Mouse (Mus musculus) heart, embryonic 11.5 days (tissue): ENCODE data around the gene Dscam. TPM values are rescaled to one million over a fixed set of nuclear protein-coding genes. Genes with fewer than 3 reads are reported as not detected.

ENCODE experiments used
- ATAC-seq: fragments of 200-750 bp; cut with Nextera tagmentation; replicated peaks from 2 replicates; pipeline ENCODE4 v1.8.0; 2017; ENCODE audit warnings: moderate library complexity; ENCODE audit not compliant: insufficient number of reproducible peaks, low FRiP score, low TSS enrichment
- H3K27ac ChIP-seq: fragments of 300-500 bp; sonication (generic); 2 replicates; pipeline ENCODE4 v1.5.1; 2014; ENCODE audit warnings: mild to moderate bottlenecking, low read depth, low read length
- H3K27me3 ChIP-seq: fragments of 300-500 bp; sonication (generic); 2 replicates; pipeline ENCODE4 v1.6.1; 2014; ENCODE audit warnings: mild to moderate bottlenecking, low read length, mixed read lengths; ENCODE audit not compliant: control insufficient read depth, insufficient read depth
- H3K36me3 ChIP-seq: fragments of 300-500 bp; sonication (generic); 2 replicates; pipeline ENCODE4 v1.6.1; 2014; ENCODE audit warnings: mild to moderate bottlenecking, low read length, moderate library complexity, mixed read lengths; ENCODE audit not compliant: control insufficient read depth, insufficient read depth
- H3K4me1 ChIP-seq: fragments of 300-500 bp; sonication (generic); 2 replicates; pipeline ENCODE4 v1.6.1; 2014; ENCODE audit warnings: low read length; ENCODE audit not compliant: control insufficient read depth, insufficient read depth
- H3K4me2 ChIP-seq: fragments of 300-500 bp; sonication (generic); 2 replicates; pipeline ENCODE4 v1.6.1; 2014; ENCODE audit warnings: mild to moderate bottlenecking, moderate library complexity
- H3K4me3 ChIP-seq: fragments of 300-500 bp; sonication (generic); 2 replicates; pipeline ENCODE4 v1.5.1; 2014; ENCODE audit warnings: low read depth, low read length
- H3K9ac ChIP-seq: fragments of 300-500 bp; sonication (generic); 2 replicates; pipeline ENCODE4 v1.6.1; 2014; ENCODE audit warnings: mild to moderate bottlenecking, low read depth, low read length, moderate library complexity
- H3K9me3 ChIP-seq: fragments of 300-500 bp; sonication (generic); replicated peaks from 2 replicates; pipeline ENCODE4 v1.6.1; 2016; ENCODE audit warnings: low read length; ENCODE audit not compliant: control insufficient read depth
- WGBS: fragments of 180-500 bp; shearing (Covaris S2); extraction: QIAGEN DNeasy Blood & Tissue Kit; methylation state at CpG from one replicate; pipeline ENCODE4 v1.1.7; 2014; ENCODE audit not compliant: insufficient replicate concordance; 5-methylcytosine and 5-hydroxymethylcytosine counted together
- polyA plus RNA-seq: library from polyadenylated mRNA; unstranded; fragments of >200 nt; fragmentation: Nextera tagmentation; extraction: Ambion mirVana; gene quantifications from 2 replicates; pipeline ENCODE4 v1.2.1, GENCODE M21; 2014

The Dscam gene
- polyA plus RNA-seq, 1 experiment from 2014 or later = 0.10 TPM

DNA sequence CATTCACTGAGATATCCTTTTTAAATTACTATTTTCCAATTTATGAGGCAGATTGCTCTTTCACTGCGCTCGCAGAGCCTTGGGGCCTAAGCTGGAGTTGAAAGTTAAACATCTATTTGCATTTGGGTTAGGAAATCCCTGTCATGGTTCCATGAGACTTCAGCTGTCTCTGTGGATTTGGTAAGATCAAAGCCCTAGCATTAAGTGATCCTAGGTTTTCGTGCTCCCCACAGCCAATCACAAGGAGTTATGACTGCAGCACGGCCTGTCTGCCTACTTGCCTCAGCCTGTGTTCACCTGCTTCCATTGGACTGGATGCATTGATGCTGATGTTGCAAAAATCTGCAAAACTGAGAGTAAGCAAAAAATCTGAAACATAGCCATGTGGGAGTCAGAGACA, 198.8 kb downstream of the Dscam start:
- H3K4me3 ChIP-seq = no peak overlapping the region
- H3K9ac ChIP-seq = no peak overlapping the region
- WGBS = 90% methylated on average over 4 of the region's 4 CpGs
- H3K27ac ChIP-seq = no peak overlapping the region
- H3K27me3 ChIP-seq = no peaks in the 10 kb centered on the region
- H3K4me1 ChIP-seq = no peaks in the 10 kb centered on the region
- no peaks in the 10 kb centered on the region for H3K36me3 ChIP-seq
- H3K4me2 ChIP-seq = no peak overlapping the region
- ATAC-seq = no peak
- H3K9me3 ChIP-seq = no peaks in the 10 kb centered on the region

DNA sequence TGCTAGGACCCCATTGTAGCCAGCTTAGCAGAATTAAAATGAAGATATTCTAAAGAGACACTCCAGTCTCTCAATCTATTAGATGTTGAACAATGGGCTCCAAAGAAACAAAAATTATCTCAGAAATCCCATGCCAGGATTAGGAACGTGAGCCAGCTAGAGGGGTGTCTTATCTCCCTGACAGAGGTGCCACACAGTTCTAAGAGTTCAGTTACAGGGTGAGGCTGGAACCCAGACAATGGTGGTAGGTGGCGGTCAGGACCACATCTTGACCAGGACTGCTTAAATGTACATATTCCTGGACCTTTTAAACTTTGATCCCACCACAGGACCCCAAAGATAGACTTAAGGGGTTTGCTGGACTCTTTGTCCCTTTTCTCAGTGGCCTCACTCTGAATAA, 200.1 kb downstream of the Dscam start:
- no peaks in the 10 kb centered on the region for H3K36me3 ChIP-seq
- no peak overlapping the region for H3K4me3 ChIP-seq
- H3K27ac ChIP-seq = no peak overlapping the region
- H3K9me3 ChIP-seq = no peaks in the 10 kb centered on the region
- no peak overlapping the region for H3K9ac ChIP-seq
- no peaks in the 10 kb centered on the region for H3K27me3 ChIP-seq
- H3K4me2 ChIP-seq = no peak overlapping the region
- no peaks in the 10 kb centered on the region for H3K4me1 ChIP-seq
- no peak for ATAC-seq
- 66% methylated on average over 2 of the region's 2 CpGs for WGBS

DNA sequence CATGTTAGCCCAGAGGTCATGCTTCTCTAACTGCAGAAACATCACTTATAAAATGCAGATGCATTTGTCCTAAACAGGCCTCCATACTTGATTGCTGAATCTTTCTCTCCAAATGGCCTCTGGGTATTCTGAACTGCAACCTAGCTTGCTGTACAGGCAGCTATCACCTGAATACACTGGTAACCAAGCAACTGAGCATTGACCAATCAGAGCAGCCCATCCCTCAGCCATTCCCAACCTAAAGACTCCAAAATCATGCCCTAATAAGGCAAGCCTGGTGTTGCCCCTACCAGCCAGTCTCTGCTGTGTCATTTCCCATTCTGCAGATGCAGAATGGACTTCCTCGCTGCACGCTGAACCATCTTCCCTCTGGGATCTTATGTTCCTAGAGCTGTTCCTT, 200.9 kb downstream of the Dscam start:
- peak; percentile 63; the same call in 1 of the 2 replicates for ATAC-seq
- Histone ChIP-seq H3K27ac (no peak overlapping the region), H3K4me3 (no peak overlapping the region), H3K9ac (no peak overlapping the region), H3K4me2 (0 out of 2 replicates have a peak overlapping the region, but pooled peaks have one; percentile 4), H3K36me3 (no peaks in the 10 kb centered on the region), H3K4me1 (no peaks in the 10 kb centered on the region), H3K9me3 (no peaks in the 10 kb centered on the region), H3K27me3 (no peaks in the 10 kb centered on the region)
- WGBS = 42% methylated on average over 2 of the region's 2 CpGs

DNA sequence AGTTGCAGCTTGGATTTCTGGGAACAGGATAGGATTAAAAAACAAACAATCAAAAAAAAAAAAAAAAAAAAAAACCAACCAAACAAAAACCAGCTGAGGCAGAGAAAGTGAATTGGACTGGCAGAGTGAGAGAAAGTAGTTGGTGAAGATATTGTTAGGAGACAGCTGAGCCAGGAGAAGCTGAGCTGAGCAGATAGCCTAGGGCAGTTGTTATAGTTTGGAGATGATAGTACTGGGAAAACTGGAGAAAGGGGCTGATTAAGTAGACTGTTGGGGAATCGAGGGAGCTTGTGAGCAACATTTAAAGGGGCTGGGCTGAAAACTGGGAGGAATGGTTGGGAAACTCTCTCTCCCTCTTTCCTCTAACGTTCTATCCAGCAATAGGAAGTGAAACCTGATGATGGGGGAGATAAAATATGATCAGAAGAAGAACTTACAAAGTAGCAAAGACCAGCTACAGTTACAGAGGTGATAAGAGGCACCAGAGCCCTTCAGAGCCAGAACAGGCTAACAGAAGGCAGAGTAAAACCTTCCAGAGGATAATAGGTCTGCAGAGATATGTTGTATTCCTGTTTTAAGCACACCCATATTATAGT, 201.6 kb downstream of the Dscam start:
- Histone ChIP-seq H3K36me3 (no peaks in the 10 kb centered on the region), H3K27ac (no peak overlapping the region), H3K4me1 (no peaks in the 10 kb centered on the region), H3K27me3 (no peaks in the 10 kb centered on the region), H3K4me3 (no peak overlapping the region), H3K4me2 (no peak overlapping the region), H3K9ac (no peak overlapping the region), H3K9me3 (no peaks in the 10 kb centered on the region)
- WGBS = 55% methylated on average over 2 of the region's 2 CpGs
- ATAC-seq = no peak

DNA sequence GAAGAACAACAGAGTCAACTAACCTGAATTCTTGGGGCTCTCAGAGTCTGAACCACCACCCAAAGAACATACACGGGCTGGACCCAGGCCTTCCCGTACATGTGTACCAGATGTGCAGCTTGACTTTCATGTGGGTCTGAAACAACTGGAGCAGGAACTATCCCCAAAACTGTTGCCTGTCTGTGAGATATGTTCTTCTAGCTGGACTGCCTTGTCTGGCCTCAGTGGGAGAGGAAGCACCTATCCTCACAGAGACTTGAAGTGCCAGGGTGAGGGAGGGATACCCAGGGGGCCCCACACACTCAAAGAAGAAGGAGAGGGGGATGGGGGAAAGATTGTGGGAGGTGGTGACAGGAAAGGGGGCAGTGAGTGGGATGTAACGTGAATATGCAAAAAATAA, 210.9 kb downstream of the Dscam start:
- Histone ChIP-seq H3K4me2 (no peak overlapping the region), H3K36me3 (no peaks in the 10 kb centered on the region), H3K4me3 (no peak overlapping the region), H3K27me3 (no peaks in the 10 kb centered on the region), H3K4me1 (no peaks in the 10 kb centered on the region), H3K27ac (no peak overlapping the region), H3K9me3 (no peaks in the 10 kb centered on the region), H3K9ac (no peak overlapping the region)
- WGBS = 77% methylated on average over 3 of the region's 3 CpGs
- ATAC-seq = no peak

DNA sequence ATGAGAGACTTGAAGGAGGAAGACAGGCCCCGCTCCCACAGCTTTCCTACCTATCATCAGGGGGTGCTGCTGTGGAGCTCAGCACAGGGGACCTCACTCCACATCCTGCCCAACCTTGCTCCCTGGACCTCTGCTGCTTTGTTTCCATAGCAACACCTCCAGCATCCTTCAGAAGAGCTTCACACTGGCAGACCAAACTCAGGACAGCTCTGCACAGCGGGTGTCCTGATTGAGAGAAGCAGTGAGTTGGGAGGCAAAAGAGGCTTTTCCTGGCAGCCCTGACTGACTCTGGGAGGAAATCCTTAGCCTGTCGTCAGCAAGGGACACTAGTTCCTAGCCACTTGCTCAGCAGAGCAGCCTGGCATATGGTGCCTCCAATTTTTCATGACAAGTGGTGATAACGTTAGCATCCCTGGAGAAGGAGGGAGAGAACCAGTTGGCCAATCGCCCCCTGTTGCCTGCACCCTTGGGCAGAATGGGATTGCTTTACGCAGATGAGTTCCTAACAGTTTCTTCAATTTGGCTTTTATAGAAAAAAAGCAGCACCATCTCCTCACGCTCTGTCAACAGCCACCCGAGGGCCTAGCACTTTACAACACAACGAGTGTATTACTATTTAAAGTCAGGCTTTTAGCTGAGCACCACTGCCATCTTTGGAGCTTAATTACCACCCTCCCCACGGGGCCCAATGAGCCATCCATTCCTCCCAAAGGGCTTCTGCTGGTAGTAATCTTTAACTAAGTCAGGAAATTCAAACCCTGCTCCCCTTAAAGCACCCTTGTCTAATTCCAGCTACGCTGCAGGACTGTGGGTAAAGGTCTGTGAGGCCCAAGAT, 224.9 kb downstream of the Dscam start:
- 41% methylated on average over 11 of the region's 11 CpGs for WGBS
- H3K9ac ChIP-seq = no peak overlapping the region
- H3K9me3 ChIP-seq = no peaks in the 10 kb centered on the region
- no peaks in the 10 kb centered on the region for H3K36me3 ChIP-seq
- H3K4me3 ChIP-seq = no peak overlapping the region
- H3K4me2 ChIP-seq = no peak overlapping the region
- no peaks in the 10 kb centered on the region for H3K4me1 ChIP-seq
- H3K27ac ChIP-seq = no peak overlapping the region
- ATAC-seq = no peak
- no peaks in the 10 kb centered on the region for H3K27me3 ChIP-seq

DNA sequence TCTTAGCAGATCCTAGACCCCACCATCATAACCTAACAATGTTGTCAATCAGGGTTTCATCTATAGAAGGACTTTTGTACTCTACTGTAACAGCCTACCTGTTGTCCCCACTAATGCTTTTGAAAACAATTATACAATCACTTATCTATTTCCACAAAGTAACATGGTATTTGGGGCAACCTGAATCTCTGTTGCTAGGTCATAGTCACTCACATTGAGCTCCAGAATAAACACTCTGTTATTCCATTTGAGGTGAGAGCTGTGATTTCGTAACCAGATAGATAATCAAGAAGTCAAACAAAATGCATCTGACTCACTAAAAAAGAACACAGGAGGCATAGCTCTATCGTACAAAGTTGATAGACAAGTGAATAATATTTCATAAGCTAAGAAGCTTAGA, 226.9 kb downstream of the Dscam start:
- ATAC-seq = no peak
- H3K36me3 ChIP-seq = no peaks in the 10 kb centered on the region
- H3K9ac ChIP-seq = no peak overlapping the region
- WGBS = 91% methylated on average over 2 of the region's 2 CpGs
- no peaks in the 10 kb centered on the region for H3K4me1 ChIP-seq
- no peak overlapping the region for H3K4me3 ChIP-seq
- H3K4me2 ChIP-seq = no peak overlapping the region
- no peak overlapping the region for H3K27ac ChIP-seq
- H3K9me3 ChIP-seq = no peaks in the 10 kb centered on the region
- H3K27me3 ChIP-seq = no peaks in the 10 kb centered on the region

DNA sequence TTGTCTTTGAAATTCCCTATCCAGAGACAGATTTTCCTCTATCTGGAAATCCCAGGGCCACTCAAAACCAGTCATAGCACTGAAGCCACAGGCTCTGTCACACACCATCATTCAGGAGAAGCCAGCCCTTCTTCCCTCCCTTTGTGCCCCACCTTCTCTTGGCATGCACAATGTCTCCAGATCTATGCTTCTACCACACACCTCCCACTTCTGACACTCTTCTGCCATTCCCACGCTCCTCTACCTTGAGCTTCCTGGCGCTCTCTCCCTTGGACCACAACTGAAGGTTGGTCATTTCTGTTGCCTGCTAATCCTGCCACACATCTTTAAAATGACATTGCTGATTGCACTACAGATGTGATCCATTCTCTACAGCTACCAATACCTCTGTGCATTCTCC, 235.8 kb downstream of the Dscam start:
- 82% methylated on average over 2 of the region's 2 CpGs for WGBS
- no peak overlapping the region for H3K27ac ChIP-seq
- H3K9me3 ChIP-seq = no peaks in the 10 kb centered on the region
- H3K4me3 ChIP-seq = no peak overlapping the region
- H3K27me3 ChIP-seq = no peaks in the 10 kb centered on the region
- no peaks in the 10 kb centered on the region; the same call in 1 of the 2 replicates for H3K4me1 ChIP-seq
- H3K4me2 ChIP-seq = no peak overlapping the region
- H3K9ac ChIP-seq = no peak overlapping the region
- H3K36me3 ChIP-seq = no peaks in the 10 kb centered on the region
- no peak for ATAC-seq

DNA sequence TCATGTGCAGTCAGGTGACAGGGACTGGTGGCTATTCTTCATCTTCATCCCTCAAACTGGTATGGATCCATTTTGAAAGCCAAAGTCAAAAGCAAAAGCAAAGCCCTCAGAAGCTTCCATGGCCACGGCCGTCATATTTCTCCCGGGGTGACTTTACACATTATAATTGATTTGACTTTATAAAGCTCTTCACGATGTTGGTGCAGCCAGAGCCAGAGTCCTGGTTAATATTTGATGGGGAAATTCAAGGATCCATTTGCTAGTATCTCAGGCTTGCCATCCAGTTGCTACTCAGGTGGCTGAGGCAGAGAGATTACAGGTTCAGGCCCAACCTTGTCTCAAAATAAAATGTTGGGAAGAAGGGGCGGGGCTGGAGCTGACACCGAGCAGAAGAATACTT, 238.3 kb downstream of the Dscam start:
- Histone ChIP-seq H3K4me2 (no peak overlapping the region), H3K36me3 (no peaks in the 10 kb centered on the region), H3K4me1 (peaks cover under 1% of the 10 kb centered on the region; the same call in 1 of the 2 replicates), H3K9ac (no peak overlapping the region), H3K27me3 (no peaks in the 10 kb centered on the region), H3K27ac (no peak overlapping the region), H3K9me3 (no peaks in the 10 kb centered on the region), H3K4me3 (no peak overlapping the region)
- WGBS = 93% methylated on average over 6 of the region's 6 CpGs
- no peak for ATAC-seq
